Mouse (Mus musculus) thymus, postnatal 25 days (tissue): ENCODE measurements around the gene Txndc15.
"Not testable (repeated sequence)": the region's sequence is repeated elsewhere in the genome, so short reads cannot be mapped to it uniquely, and the experiment has no call there.

ENCODE experiments used
- DNase-seq: peaks from one replicate; pipeline ENCODE4 v3.0.0; 2022

The Txndc15 gene

DNA sequence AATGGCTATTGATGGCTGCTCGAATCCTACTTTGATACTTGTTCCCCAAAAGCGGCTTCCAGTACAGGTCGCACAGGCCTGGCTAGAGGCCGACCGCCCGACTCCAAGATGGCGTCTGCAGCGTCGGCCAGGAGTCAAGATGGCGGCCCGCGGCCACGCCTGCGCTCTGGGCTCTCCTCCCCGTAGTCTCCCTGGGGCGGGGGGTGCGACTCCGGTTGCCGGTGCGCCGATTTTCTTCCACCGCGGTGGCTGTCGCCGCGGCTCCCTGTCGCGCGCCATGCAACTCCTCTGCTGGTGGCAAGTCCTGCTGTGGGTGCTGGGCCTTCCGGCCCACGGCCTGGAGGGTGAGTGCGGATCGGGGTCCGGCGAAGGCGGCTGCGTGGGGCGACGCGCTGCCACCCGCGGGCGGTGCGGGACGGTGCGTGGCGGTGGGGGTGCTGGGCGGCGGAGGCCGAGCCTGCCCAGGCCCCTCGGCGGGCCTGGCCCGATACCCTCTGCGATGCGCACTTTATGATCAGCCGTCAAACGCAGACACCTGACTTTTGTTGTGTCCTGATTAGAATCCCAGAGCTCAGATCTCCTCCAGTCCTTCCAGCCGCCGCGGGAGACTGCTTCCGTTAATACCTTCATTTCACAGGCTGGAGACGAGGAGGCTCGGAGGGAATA is at the start of gene Txndc15:
Txndc15 (plus strand) TSS at position 150 of the 666 bp plus-strand sequence.
- DNase-seq, result peak; percentile 90

DNA sequence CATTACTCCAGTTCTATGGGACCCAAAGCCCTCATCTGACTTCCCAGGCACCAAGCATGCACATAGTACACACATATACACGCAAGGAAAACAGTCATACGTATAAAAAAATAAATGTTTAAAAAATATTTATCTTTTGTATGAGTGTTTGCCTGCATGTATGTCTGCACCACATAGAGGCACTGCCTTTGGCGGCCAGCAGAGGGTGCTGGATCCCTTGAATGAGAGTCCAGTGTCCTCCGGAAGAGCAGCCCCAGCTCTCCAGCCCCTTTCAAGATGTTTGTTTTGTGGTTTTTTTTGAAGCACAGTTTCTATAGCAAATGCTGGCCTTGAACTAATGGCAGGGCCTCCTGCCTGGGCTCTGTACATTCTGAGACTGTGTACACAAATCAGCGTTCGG is 45.9 kb upstream of the Txndc15 start:
- DNase-seq, result peak; percentile 60

DNA sequence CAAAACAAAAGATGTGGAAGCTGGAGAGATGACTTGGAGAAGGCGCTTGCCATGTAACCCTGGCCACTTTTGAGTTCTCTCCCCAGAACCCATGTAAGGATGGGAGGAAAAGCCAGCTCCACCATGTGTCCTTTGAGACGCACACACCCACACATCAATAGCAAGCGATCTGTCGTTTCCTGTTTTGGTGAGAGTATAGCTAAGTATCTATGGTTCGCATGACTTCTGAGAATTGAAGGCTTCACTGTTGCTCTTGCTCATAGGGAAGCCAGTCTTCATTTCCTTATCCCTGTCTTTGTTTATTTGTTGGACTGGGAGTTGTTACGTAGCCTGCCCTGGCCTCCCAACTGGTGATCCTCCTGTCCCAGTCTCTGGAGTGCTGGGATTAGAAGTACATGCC is 41.7 kb upstream of the Txndc15 start:
- no peak for DNase-seq

DNA sequence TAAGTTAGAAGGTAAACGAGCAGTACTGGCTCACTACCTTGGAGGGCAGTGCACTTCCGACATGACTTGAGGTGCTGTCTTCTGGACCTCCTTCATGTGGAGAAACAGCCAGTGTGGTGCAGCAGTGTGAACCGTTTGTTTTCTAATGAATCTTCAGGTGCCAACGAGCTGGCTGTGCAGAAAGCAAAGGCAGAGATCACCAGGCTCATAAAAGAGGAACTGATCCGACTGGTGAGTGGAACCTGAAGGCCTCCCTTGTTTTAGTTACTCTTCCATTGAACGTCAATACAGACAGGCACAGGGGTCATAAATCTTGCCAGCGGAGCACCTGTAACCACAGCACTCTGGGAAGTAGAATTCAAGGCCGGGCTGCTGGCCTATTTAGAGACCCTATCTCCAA is 37.1 kb upstream of the Txndc15 start:
- DNase-seq, result no peak

DNA sequence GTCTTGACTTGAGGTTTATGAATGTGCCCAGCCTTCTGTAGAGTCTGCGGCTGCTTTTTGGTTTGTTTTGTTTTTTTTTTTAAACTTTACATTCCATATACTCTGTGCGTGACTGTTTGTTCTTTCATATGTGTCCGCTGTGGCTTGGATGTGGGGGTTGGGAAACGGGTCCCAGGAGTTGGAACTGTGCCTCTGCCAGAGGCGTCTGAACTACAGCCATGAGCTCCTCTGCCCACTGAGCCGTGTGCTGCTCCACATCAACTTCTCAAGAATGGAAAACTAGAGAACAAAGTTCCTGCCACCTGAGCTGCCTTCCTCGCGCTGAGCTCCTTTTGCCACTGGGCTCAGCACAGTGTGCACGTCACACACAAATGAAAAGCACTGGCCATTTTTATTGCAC is 32.2 kb upstream of the Txndc15 start:
- no peak for DNase-seq

DNA sequence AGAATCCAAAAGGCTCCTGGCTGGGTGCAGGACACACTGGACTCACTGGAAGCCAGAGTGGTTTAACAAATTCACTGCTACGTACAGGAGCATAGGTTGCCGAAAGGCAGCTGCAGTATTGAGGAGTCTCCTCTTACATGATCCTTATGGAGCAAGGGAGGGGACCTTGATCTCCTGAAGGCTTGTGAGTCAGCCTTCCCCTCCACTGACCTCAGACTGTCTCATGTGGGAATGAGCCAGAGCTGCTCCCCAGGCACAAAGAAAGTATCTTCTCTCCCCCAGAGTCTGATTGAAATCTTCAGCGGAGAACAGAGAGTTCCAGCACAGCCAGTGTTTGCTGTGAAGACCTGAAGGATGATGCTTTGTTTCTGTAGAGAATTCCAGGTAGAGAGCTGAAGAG is 30.9 kb upstream of the Txndc15 start:
- no peak for DNase-seq

DNA sequence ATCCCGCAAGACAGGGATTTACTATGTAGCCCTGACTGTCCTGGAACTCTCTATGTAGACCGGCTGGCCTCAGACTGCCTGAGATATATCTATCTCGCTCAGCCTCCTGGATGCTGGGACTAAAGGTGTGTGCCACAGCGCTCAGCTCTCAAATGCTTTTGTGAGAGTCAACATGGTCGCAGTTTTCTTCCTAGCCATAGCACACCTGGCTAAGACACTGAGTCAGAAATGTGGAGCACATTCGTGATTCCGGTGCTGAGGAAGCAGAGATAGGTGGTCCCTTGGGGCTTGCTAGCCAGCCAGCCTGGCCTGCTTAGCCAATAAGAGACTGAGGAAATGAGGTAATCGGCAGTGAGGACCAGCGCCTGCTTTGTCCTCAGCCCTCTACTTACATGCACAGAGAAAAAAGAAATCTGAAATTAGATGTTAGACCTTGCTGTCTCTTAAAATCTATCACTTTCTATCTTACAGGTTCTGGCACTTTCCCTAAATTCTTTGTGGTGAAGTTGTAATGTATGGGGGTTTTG is 28.3 kb upstream of the Txndc15 start:
- no peak for DNase-seq

DNA sequence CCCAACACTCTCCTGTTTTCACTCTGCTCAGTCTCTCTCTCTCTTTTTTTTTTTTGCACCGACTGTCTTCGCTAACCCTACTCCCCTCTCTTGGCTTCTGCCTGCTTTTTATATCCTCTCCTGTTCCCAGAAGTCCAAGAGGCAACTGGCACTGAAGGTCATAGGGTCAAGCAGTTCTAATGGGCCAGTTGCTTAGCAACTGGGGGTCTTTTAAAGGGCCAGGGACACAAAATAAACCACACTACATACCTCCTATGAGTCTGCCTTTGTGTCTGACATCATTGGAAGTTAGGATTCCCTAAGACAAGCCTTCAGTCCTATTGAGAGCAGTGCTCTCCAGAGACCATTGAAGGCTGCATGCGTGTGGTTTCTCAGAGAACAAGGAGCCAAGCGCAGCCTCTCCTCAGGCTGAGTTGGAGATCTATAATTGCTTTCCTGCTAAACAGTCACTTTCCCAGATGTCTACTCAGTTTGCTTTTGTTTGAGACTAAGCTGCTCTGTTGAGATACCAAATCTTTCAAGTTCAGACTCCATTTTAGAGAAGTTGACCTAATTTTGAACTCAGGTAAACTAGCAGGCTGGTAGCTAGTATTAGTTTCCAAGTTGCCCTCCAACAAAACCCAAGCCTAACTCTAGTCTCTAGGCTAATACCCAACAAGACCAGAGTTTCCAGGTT is 26.4 kb upstream of the Txndc15 start:
- no peak for DNase-seq

DNA sequence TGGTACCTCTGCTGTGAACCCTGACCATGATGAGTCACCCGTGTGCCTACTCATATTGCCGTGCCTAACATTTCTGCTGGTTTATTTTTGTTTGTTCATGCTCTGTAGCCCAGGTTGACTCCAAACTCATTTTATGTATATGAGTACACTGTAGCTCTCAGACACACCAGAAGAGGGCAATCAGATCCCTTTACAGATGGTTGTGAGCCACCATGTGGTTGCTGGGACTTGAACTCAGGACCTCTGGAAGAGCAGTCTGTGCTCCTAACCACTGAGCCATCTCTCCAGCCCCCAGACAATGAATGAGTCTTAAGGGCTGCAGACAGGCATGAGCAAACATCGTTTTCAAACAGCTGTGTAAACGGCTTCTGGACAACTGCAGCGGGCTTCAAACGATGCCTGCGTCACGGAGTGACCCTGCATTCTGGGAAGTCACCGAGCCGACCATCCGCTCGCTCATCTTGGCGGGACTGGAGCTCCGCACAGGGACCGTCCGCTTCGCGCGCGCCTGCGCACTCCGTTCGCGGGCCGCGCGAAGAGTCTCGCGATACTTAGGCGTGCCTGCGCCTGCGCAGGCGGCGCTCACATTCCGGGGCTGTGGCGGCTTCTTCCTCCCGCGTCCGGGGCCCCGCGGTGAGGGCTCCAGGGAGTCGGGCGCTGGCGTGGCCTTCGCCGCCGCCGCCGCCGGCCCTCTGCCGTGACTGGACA is 21.8 kb upstream of the Txndc15 start, which contains the start of gene B230219D22Rik:
B230219D22Rik (plus strand) TSS at position 590 of the 708 bp plus-strand sequence.
- peak; percentile 90 for DNase-seq

DNA sequence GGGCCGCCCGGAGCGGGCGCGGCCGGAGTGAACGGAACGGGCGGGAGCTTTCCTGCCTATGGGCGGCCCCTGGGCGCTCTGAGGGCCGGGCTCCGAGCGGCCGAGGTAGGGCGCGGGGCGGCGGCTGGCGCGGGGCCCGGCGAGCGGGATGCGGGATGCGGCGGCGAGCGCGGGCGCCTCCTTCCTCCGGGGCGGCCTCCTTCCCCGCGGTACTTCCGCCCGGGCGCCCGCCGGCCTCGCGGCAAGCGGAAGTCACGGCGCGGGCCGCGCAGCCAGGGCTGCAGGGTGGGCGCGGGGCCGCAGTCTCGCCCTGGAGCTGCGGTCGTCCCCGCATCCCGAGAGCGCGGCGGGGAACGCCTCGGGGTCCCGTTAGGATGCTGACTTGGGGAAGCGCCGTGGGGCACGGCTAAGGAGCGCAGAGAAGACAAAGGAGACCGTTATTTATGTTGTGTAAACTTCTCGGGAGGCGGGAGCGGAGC is 21.2 kb upstream of the Txndc15 start:
- peak; percentile 73 for DNase-seq

DNA sequence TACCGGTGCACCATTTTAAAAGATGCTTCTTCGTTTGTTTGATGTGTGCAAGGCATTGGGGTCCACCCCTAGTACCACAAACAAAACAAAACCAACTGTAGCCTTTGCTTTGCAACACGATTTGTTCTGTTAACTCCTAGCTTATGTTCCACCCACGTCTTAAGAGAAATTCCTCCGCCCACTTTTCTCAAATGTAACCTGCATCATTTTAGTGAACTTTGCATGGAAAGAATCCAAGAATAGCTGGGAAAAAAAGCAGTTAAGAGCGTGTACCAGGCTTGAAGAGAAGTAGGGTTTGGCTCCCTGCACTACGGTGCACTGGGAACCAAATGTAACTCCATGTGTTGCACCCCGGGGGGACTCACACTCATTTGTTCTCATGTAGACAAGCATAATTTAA is 20.3 kb upstream of the Txndc15 start:
- DNase-seq, result no peak

DNA sequence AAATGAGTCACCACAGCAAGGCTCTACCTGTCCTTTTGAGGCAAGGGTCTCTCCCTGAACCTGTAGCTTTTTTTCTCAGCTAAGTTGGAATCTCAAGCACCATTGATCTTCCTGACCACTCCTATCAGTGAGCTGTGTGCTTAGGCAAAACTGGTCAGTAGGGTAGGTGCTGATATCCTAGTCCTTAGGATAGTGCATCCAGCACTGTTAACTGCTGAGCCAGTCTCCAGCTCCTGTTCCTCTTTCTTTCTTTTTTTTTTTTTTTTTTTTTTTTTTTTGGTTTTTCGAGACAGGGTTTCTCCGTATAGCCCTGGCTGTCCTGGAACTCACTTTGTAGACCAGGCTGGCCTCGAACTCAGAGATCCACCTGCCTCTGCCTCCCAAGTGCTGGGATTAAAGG is 18.5 kb upstream of the Txndc15 start:
- DNase-seq, result not testable (repeated sequence)

DNA sequence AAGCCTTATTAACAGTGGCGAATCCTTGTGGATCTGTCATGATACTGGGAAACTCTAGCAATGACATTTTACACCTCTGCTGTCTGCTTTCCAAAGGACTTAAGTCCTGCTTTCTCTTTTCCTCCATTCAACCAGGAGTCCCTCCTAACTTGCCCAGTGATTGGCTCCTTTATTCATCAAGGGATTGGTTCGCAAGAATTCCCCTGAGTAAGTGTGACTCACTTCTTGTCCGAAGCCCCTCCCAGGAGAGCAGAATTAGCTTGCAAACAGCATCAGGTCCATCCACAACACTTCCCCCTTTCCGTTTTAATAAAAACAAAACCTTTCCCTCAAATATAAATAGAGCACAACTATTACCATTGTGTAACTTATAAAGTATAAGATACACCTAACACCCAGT is 10.1 kb upstream of the Txndc15 start:
- DNase-seq, result no peak

DNA sequence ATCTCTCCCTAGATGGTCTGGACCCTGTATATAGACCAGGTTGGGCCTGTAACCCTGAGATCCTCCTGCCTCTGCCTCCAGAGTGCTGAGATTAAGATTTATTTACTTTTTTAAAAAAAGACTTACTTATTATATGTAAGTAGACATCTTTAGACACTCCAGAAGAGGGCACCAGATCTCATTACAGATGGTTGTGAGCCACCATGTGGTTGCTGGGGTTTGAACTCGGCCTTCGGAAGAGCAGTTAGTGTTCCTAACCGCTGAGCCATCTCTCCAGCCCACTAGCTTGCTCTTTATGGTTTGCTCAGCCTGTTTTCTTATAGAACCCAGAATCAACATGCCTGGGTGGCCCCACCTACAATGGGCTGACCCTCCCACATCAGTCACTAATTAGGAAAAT is 1.6 kb upstream of the Txndc15 start:
- no peak for DNase-seq

DNA sequence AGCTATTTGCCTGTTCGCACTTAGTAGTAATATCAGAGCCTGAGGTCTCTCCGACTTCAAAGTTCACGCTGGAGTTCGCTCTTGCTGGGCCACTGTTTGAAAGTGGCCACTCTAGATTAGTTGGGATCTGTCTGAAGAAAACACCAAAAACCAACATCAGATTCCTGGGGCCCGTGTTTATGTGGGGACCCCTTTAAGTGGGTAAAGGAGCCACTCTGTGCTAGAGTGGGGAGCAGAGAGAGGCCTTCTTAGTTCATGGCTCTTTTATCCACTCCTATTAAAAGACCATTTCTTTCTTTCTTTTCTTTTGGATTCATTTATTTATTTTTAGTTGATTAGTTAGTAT is 690 bp downstream of the Txndc15 start:
- DNase-seq, result no peak

DNA sequence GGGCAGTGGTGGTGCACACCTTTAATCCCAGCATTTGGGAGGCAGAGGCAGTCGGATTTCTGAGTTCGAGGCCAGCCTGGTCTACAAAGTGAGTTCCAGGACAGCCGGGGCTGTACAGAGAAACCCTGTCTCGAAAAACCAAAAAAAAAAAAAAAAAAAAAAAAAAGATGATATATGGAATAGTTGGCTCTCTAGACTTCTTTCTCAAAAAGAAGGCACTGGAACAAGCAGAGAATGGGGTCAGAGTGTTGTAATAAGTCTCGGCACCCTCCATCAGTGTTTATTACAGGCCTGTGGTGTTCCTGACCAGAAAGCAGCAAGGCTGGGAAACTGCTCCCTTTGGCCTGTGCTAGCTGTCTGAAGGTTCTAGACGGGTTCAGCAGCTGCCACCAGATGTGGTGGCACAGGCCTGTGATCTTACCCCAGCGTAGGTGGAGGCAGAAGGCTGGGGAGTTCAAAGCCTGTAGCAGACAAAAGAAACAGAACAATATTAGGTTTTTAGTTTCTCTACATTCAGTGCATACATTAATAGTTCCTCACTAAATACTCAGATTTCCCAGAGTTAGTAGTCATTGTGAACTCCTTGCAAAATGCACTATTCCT is 1.6 kb downstream of the Txndc15 start:
- peak; percentile 54 for DNase-seq

DNA sequence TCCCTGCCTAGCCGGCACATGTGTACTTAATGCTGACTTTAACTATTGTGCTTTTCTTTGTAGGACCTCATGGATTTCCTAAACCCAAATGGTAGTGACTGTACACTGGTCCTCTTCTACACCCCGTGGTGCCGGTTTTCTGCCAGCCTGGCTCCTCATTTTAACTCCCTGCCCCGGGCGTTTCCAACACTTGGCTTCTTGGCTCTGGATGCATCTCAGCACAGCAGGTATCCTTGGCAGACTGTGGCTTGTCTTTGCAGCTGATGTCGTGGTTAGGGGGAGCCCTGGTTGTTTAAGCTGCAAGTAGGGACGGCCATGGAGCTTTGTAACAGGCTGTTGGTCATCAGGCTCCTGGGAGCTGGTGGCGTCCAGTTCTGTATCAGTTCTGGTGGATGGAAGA is 7.1 kb downstream of the Txndc15 start:
- no peak for DNase-seq

DNA sequence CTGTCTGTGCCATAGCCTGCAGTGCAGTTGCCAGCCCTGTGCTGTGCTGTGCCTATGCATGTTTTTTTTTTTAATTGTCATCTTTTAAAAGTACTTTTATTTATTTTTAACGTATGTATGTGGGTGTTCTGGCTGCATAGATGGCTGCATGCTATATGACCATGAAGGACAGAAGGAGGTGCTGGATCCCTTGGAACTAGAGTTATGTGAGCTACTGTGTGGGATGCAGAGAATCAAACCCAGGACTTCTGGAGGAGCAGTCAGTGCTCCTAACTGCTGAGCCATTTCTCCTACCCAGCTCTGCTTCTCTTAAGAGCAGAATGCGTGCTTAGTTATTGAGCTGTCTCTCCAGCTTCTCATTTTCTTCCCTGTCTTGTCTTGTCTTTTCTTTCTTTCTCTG is 7.5 kb downstream of the Txndc15 start:
- no peak for DNase-seq

DNA sequence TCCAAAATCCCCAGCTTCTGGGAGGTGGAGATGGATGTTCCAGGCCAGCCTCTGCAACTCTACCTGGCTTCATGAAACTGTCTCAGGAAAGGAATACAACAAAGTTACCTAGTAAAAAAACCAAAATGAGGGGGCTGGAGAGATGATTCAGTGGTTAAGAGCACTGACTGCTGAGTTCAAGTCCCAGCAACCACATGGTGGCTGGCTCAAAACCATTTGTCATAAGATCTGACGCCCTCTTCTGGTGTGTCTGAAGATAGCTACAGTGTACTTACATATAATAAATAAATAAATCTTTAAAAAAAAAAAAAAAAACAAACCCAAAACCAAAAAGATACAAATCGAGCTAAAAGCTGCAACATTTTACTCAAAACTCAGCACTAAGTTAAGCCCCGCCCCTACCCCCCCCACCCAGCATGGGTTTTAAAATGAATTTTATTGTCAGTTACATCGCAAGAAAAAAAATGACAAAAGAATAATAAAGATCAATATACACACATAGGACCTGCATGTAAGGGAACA is 12.2 kb downstream of the Txndc15 start:
- no peak for DNase-seq

DNA sequence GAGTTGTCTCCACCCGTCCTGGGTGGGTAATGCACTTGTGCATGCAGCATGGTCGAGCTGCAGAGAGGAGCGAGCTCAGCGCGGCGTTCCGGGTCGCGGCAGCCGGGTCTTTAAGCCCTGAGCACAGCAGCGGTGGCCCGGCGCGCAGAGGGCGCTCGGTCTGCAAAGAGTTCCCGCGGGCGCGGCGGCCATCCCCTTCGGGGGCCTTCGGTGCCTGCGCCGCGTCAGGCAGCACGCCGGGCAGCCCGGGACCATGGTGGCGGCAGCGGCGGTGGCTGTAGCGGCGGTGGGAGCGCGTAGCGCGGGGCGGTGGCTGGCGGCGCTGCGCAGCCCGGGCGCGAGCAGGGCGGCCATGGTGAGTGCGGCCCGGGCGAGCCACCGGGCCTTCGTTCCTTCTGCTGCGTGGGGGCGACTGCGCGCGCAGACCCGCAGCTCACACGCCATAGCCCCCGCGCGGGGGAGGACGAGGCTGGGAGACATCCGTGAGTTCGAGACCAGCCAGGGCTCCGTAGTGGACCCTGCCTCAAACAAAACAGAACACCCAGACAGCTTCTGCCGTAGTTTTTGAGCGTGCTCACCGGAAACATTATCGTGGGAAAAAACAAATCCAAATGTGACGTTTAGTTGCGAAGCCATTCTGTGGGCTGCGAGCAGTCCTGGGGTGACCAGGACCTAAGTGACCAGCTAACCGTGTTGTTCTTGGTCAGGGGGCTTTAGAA is 12.8 kb downstream of the Txndc15 start, which contains the start of gene Pcbd2:
Pcbd2 (plus strand) TSS at position 249 of the 719 bp plus-strand sequence.
- peak; percentile 91 for DNase-seq

DNA sequence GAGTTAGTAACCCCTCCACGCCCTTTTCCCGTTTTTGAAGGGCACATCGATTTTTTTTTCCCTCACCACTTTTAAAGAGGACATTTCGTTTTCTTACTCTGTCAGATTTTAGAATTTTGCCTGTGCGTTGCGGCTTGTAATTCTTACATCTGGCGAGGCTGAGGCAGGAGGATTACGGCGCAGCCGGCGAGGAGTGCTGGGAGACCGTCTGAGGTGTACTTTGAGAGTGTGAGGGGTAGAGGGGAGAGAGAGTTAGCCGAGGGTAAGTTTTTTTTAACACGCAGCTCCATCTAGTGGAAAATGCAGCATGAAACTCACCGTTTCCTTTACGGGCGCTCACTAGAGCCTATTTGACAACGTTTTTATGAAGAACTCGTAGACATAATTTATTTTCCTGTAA is 13.4 kb downstream of the Txndc15 start:
- DNase-seq, result peak; percentile 75

DNA sequence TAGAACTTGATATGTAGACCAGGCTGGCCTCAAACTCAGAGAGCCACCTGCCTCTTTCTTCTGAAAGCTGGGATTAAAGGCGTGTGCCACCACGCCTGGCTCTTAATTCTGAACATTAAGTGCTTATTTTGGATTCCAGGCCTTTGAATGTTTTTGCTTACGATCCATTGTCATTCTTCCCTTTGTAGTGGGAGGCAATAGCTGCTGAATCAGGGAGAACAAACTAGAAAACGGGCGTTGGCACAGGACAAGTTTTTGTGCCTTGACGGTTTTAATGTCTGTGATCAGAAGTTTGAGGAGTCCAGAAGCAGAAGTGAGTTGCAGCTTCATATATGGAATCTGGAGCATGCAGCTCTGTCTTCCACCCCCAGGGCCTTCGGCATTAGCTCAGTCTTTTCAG is 16.3 kb downstream of the Txndc15 start:
- no peak for DNase-seq
